Mouse (Mus musculus) MEL (cell line): ENCODE results near the gene Fubp3. TPM values are rescaled to one million over a fixed set of nuclear protein-coding genes. Genes with fewer than 3 reads are reported as not detected.

Experiments used
- DNase-seq: peaks from one replicate; pipeline ENCODE4 v3.0.0; 2011; ENCODE audit warnings: low read depth, low spot score
- H3K27ac ChIP-seq: 2 replicates; pipeline ENCODE4 v1.5.1; 2012; ENCODE audit warnings: low read depth, mild to moderate bottlenecking, control low read depth, low read length, moderate library complexity; ENCODE audit not compliant: control insufficient read depth
- H3K27me3 ChIP-seq, 2 experiments: fragments of 150-350 bp in 1 of 2; sonication (generic) in 1 of 2; 2 replicates each; pipeline ENCODE4 v1.6.1; 2012; ENCODE audit warnings: low read length in 2 of 2, mild to moderate bottlenecking in 2 of 2, improper control_type of control experiment in 1 of 2, moderate library complexity in 1 of 2; ENCODE audit not compliant: insufficient read depth in 2 of 2, control insufficient read depth in 1 of 2
- H3K36me3 ChIP-seq, 2 experiments: 2 replicates each; pipeline ENCODE4 v1.6.1; 2012 to 2014; ENCODE audit warnings: low read length in 2 of 2, improper control_type of control experiment in 1 of 2, inconsistent platforms in 1 of 2, mild to moderate bottlenecking in 1 of 2; ENCODE audit not compliant: insufficient read depth in 2 of 2, control insufficient read depth in 1 of 2
- H3K4me1 ChIP-seq, 2 experiments: fragments of 150-350 bp in 1 of 2; sonication (generic) in 1 of 2; 2 replicates each; pipeline ENCODE4 v1.6.1; 2012; ENCODE audit warnings: low read length in 2 of 2, improper control_type of control experiment in 1 of 2, mild to moderate bottlenecking in 1 of 2; ENCODE audit not compliant: insufficient read depth in 2 of 2, control insufficient read depth in 1 of 2
- H3K4me3 ChIP-seq, 2 experiments: fragments of 150-350 bp in 1 of 2; sonication (generic) in 1 of 2; 2 replicates each; pipeline ENCODE4 v1.5.1; 2012; ENCODE audit warnings: low read depth in 2 of 2, low read length in 2 of 2, mild to moderate bottlenecking in 2 of 2, moderate library complexity in 2 of 2, control low read depth in 1 of 2, improper control_type of control experiment in 1 of 2; ENCODE audit not compliant: control insufficient read depth in 1 of 2, insufficient read depth in 1 of 2
- H3K79me2 ChIP-seq: 2 replicates; pipeline ENCODE4 v1.6.1; 2012; ENCODE audit warnings: mild to moderate bottlenecking, low read length, moderate library complexity; ENCODE audit not compliant: control insufficient read depth, poor library complexity, insufficient read depth
- H3K9ac ChIP-seq: 2 replicates; pipeline ENCODE4 v1.6.1; 2012; ENCODE audit warnings: low read depth, mild to moderate bottlenecking, control low read depth, low read length, moderate library complexity; ENCODE audit not compliant: control insufficient read depth, poor library complexity, severe bottlenecking
- H3K9me3 ChIP-seq: fragments of 150-350 bp; sonication (generic); replicated peaks from 2 replicates; pipeline ENCODE4 v1.6.1; 2012; ENCODE audit warnings: mild to moderate bottlenecking, low read length, improper control_type of control experiment, moderate library complexity; ENCODE audit not compliant: insufficient read depth
- BHLHE40 ChIP-seq: IDR thresholded peaks from 2 replicates; pipeline ENCODE4 v1.6.1; 2012; ENCODE audit warnings: low read depth, mild to moderate bottlenecking, inconsistent platforms, low read length, improper control_type of control experiment, borderline replicate concordance
- ELF1 ChIP-seq: IDR thresholded peaks from 2 replicates; pipeline ENCODE4 v1.6.1; 2014; ENCODE audit warnings: low read depth, mild to moderate bottlenecking, inconsistent platforms, low read length, improper control_type of control experiment, moderate library complexity
- ETS1 ChIP-seq: IDR thresholded peaks from 2 replicates; pipeline ENCODE4 v1.6.1; 2012; ENCODE audit warnings: low read depth, mild to moderate bottlenecking, inconsistent platforms, low read length, improper control_type of control experiment, moderate library complexity
- GABPA ChIP-seq: IDR thresholded peaks from 2 replicates; pipeline ENCODE4 v1.6.1; 2012; ENCODE audit warnings: low read depth, mild to moderate bottlenecking, inconsistent platforms, low read length, improper control_type of control experiment, moderate library complexity
- HCFC1 ChIP-seq: IDR thresholded peaks from 2 replicates; pipeline ENCODE4 v1.6.1; 2012; ENCODE audit warnings: low read depth, mild to moderate bottlenecking, inconsistent platforms, low read length, improper control_type of control experiment, moderate library complexity
- KAT2A ChIP-seq: conservative IDR thresholded peaks from 2 replicates; pipeline ENCODE4 v1.6.1; 2012; ENCODE audit warnings: low read depth, low read length, improper control_type of control experiment, inconsistent platforms
- MYB ChIP-seq: IDR thresholded peaks from 2 replicates; pipeline ENCODE4 v1.6.1; 2011; ENCODE audit warnings: mild to moderate bottlenecking, low read depth, low read length, improper control_type of control experiment
- MYC ChIP-seq: IDR thresholded peaks from 2 replicates; pipeline ENCODE4 v1.6.1; 2011; ENCODE audit warnings: low read depth, mild to moderate bottlenecking, low read length, improper control_type of control experiment, moderate library complexity
- RAD21 ChIP-seq: IDR thresholded peaks from 2 replicates; pipeline ENCODE4 v1.6.1; 2011; ENCODE audit warnings: mild to moderate bottlenecking, low read depth, low read length, improper control_type of control experiment
- TAL1 ChIP-seq: IDR thresholded peaks from 2 replicates; pipeline ENCODE4 v1.6.1; 2012; ENCODE audit warnings: mild to moderate bottlenecking, inconsistent platforms, low read length, moderate library complexity, mixed read lengths
- TBP ChIP-seq: IDR thresholded peaks from 2 replicates; pipeline ENCODE4 v1.8.0; 2011; ENCODE audit warnings: low read depth, low read length, improper control_type of control experiment
- ZC3H11A ChIP-seq: IDR thresholded peaks from 2 replicates; pipeline ENCODE4 v1.6.1; 2012; ENCODE audit warnings: low read depth, mild to moderate bottlenecking, inconsistent platforms, low read length, improper control_type of control experiment
- ZKSCAN1 ChIP-seq: IDR thresholded peaks from 2 replicates; pipeline ENCODE4 v1.6.1; 2012; ENCODE audit warnings: low read depth, mild to moderate bottlenecking, inconsistent platforms, low read length, improper control_type of control experiment, moderate library complexity
- ZMIZ1 ChIP-seq: IDR thresholded peaks from 2 replicates; pipeline ENCODE4 v1.6.1; 2012; ENCODE audit warnings: low read depth, mild to moderate bottlenecking, inconsistent platforms, low read length, improper control_type of control experiment, moderate library complexity
- polyA plus RNA-seq, 2 experiments: library from polyadenylated mRNA; stranded (reverse) in 1 of 2; unstranded in 1 of 2; fragments of >175 nt in 1 of 2; fragments of >200 nt in 1 of 2; gene quantifications; 2 replicates each; pipeline versions ENCODE4 v1.2.1 to v1.2.4; 2012; ENCODE audit warnings: low replicate concordance in 2 of 2, low read depth in 1 of 2; ENCODE audit not compliant: insufficient read length in 2 of 2, insufficient read depth in 1 of 2, missing spikeins in 1 of 2
- total RNA-seq: library from RNA; depleted of rRNA; stranded (reverse); fragments of 300-350 nt; gene quantifications from 2 replicates; pipeline ENCODE4 v1.2.3, GENCODE M21; 2012

Fubp3 gene
- total and polyA plus RNA-seq, 3 experiments = 44.7 to 80.0 TPM; not detected in 1

GRCm38 (mm10) chr2:31640609-31641507 lies 68.4 kb downstream of the Fubp3 start (continued):
- TF ChIP-seq TBP = no peak

- Histone ChIP-seq H3K4me3 (no peak overlapping the region), H3K4me1 (no peaks in the 10 kb centered on the region), H3K9me3 (no peaks in the 10 kb centered on the region), H3K79me2 (no peaks in the 10 kb centered on the region), H3K27me3 (peaks cover 0 to 6% of the 10 kb centered on the region in 2 experiments; a peak in 1 of 4 replicates), H3K27ac (no peak overlapping the region), H3K9ac (no peak overlapping the region), H3K36me3 (no peaks in the 10 kb centered on the region)
- TF ChIP-seq KAT2A (no peak), ZKSCAN1 (no peak), ELF1 (no peak), RAD21 (no peak), BHLHE40 (no peak), TAL1 (no peak), HCFC1 (no peak), MYB (no peak)
- DNase-seq = no peak
These were observed 69.0 kb downstream of the Fubp3 start for GRCm38 (mm10) chr2:31641508-31641830.

- H3K9me3 ChIP-seq = no peaks in the 10 kb centered on the region
- H3K36me3 ChIP-seq = no peaks in the 10 kb centered on the region
- no peak overlapping the region for H3K9ac ChIP-seq
- H3K4me3 ChIP-seq = no peak overlapping the region
- TF ChIP-seq ZC3H11A (no peak), GABPA (no peak), ELF1 (no peak), ETS1 (no peak), TBP (no peak), MYC (no peak), ZMIZ1 (no peak), KAT2A (no peak)
- H3K27me3 ChIP-seq = peaks cover 1 to 7% of the 10 kb centered on the region in 2 experiments; a peak in 1 of 4 replicates
- H3K4me1 ChIP-seq = no peaks in the 10 kb centered on the region
- no peaks in the 10 kb centered on the region for H3K79me2 ChIP-seq
- no peak for DNase-seq
- no peak overlapping the region for H3K27ac ChIP-seq
These were observed 69.5 kb downstream of the Fubp3 start for GRCm38 (mm10) chr2:31641929-31642328.
